Mouse (Mus musculus): ENCODE measurements around the gene Cd302. TPM values are rescaled to one million over a fixed set of nuclear protein-coding genes. Genes with fewer than 3 reads are reported as not detected.

Cd302 gene
- polyA plus RNA-seq, 1 experiment from 2014 or later: 34.1 TPM

GRCm38 (mm10) chr2:60210821-60211220, 73.5 kb downstream of the Cd302 start:
- no peaks in the 10 kb centered on the region for H3K27me3 ChIP-seq
- ATAC-seq (ENCODE audit: insufficient number of reproducible peaks, insufficient read depth, low FRiP score, low TSS enrichment, low read depth): no peak
- H3K36me3 ChIP-seq: peaks cover 30% of the 10 kb centered on the region
- H3K4me3 ChIP-seq (replicated peaks): peak overlapping the region; percentile 93
- H3K27ac ChIP-seq: 0 out of 2 replicates have a peak overlapping the region, but pooled peaks have one; percentile 19
- H3K4me2 ChIP-seq: peak overlapping the region; percentile 77
- H3K9ac ChIP-seq (replicated peaks): peak overlapping the region; percentile 96
- H3K9me3 ChIP-seq: no peaks in the 10 kb centered on the region
- H3K4me1 ChIP-seq (replicated peaks): peaks cover 25% of the 10 kb centered on the region
- WGBS: 24% methylated on average over 5 of the region's 5 CpGs

- H3K4me2 ChIP-seq: peak within 1 kb of the TSS; percentile 77
- peak within 1 kb of the TSS; percentile 96 for H3K9ac ChIP-seq (replicated peaks)
- no peaks in the 10 kb centered on the region for H3K9me3 ChIP-seq
- no peaks in the 10 kb centered on the region for H3K27me3 ChIP-seq
- peak; percentile 85 for ATAC-seq (ENCODE audit: insufficient number of reproducible peaks, insufficient read depth, low FRiP score, low TSS enrichment, low read depth)
- peak within 1 kb of the TSS; percentile 93 for H3K4me3 ChIP-seq (replicated peaks)
- H3K4me1 ChIP-seq (replicated peaks): peaks cover 25% of the 10 kb centered on the region
- H3K27ac ChIP-seq: peak within 1 kb of the TSS; percentile 93
- WGBS: under 1% methylated on average over 71 of the region's 109 CpGs
- H3K36me3 ChIP-seq: peaks cover 32% of the 10 kb centered on the region; the same call in 1 of the 2 replicates
Measured at GRCm38 (mm10) chr2:60209703-60210651, 74.3 kb downstream of the Cd302 start, which contains the start of the genes Baz2b and March7. Gene Baz2b, minus strand, starts transcription at chr2:60209839. Gene March7, plus strand, starts transcription at chr2:60209887.

- peak overlapping the region; percentile 93 for H3K4me3 ChIP-seq (replicated peaks)
- H3K27ac ChIP-seq: peak overlapping the region; percentile 93
- H3K9ac ChIP-seq (replicated peaks): peak overlapping the region; percentile 96
- H3K36me3 ChIP-seq: peaks cover 33% of the 10 kb centered on the region; the same call in 1 of the 2 replicates
- peak overlapping the region; percentile 77 for H3K4me2 ChIP-seq
- 0% methylated on average over 30 of the region's 35 CpGs for WGBS
- ATAC-seq (ENCODE audit: insufficient number of reproducible peaks, insufficient read depth, low FRiP score, low TSS enrichment, low read depth): peak; percentile 50; the same call in 1 of the 2 replicates
- no peaks in the 10 kb centered on the region for H3K9me3 ChIP-seq
- peaks cover 25% of the 10 kb centered on the region for H3K4me1 ChIP-seq (replicated peaks)
- H3K27me3 ChIP-seq: no peaks in the 10 kb centered on the region
Measured at GRCm38 (mm10) chr2:60209122-60209611, 75.1 kb downstream of the Cd302 start.

- WGBS: 73% methylated on average over 6 of the region's 6 CpGs
- Histone ChIP-seq H3K4me1 (replicated peaks) (peaks cover 12% of the 10 kb centered on the region), H3K4me2 (no peak overlapping the region), H3K27me3 (no peaks in the 10 kb centered on the region), H3K9me3 (no peaks in the 10 kb centered on the region), H3K4me3 (replicated peaks) (no peak overlapping the region), H3K27ac (no peak overlapping the region), H3K9ac (replicated peaks) (no peak overlapping the region), H3K36me3 (peaks cover 18% of the 10 kb centered on the region; the same call in 1 of the 2 replicates)
- no peak for ATAC-seq (ENCODE audit: insufficient number of reproducible peaks, insufficient read depth, low FRiP score, low TSS enrichment, low read depth)
Measured at GRCm38 (mm10) chr2:60205795-60206194, 78.5 kb downstream of the Cd302 start.

GRCm38 (mm10) chr2:60204162-60204561, 80.1 kb downstream of the Cd302 start:
- WGBS: 83% methylated on average over 6 of the region's 6 CpGs
- Histone ChIP-seq H3K9ac (replicated peaks) (no peak overlapping the region), H3K9me3 (no peaks in the 10 kb centered on the region), H3K27me3 (no peaks in the 10 kb centered on the region), H3K4me1 (replicated peaks) (peaks cover 11% of the 10 kb centered on the region), H3K4me2 (no peak overlapping the region), H3K4me3 (replicated peaks) (no peak overlapping the region), H3K27ac (no peak overlapping the region), H3K36me3 (peaks cover 18% of the 10 kb centered on the region; the same call in 1 of the 2 replicates)
- ATAC-seq (ENCODE audit: insufficient number of reproducible peaks, insufficient read depth, low FRiP score, low TSS enrichment, low read depth): no peak

- Histone ChIP-seq H3K27me3 (no peaks in the 10 kb centered on the region), H3K9me3 (no peaks in the 10 kb centered on the region), H3K9ac (replicated peaks) (no peak overlapping the region), H3K4me1 (replicated peaks) (peaks cover 11% of the 10 kb centered on the region), H3K4me3 (replicated peaks) (no peak overlapping the region), H3K27ac (no peak overlapping the region), H3K36me3 (peaks cover 18% of the 10 kb centered on the region; the same call in 1 of the 2 replicates), H3K4me2 (no peak overlapping the region)
- 72% methylated on average over 4 of the region's 4 CpGs for WGBS
- ATAC-seq (ENCODE audit: insufficient number of reproducible peaks, insufficient read depth, low FRiP score, low TSS enrichment, low read depth): no peak
Measured at GRCm38 (mm10) chr2:60203733-60204132, 80.6 kb downstream of the Cd302 start.

- no peak for ATAC-seq (ENCODE audit: insufficient number of reproducible peaks, insufficient read depth, low FRiP score, low TSS enrichment, low read depth)
- H3K4me1 ChIP-seq (replicated peaks): peaks cover 7% of the 10 kb centered on the region
- H3K4me2 ChIP-seq: no peak overlapping the region
- 91% methylated on average over 8 of the region's 8 CpGs for WGBS
- H3K27ac ChIP-seq: no peak overlapping the region
- H3K27me3 ChIP-seq: no peaks in the 10 kb centered on the region
- no peak overlapping the region for H3K4me3 ChIP-seq (replicated peaks)
- peaks cover 18% of the 10 kb centered on the region; the same call in 1 of the 2 replicates for H3K36me3 ChIP-seq
- H3K9me3 ChIP-seq: no peaks in the 10 kb centered on the region
- H3K9ac ChIP-seq (replicated peaks): no peak overlapping the region
Measured at GRCm38 (mm10) chr2:60202900-60203530, 81.3 kb downstream of the Cd302 start.

Other genes starting within 250 kb of the Cd302 start
- 67.0 and 70.8 TPM in 2 replicates for gene Baz2b, start 74.6 kb downstream of the Cd302 start, polyA plus RNA-seq (2016; fragmentation: Nextera tagmentation; extraction: Ambion mirVana)
- 93.3 and 104 TPM in 2 replicates for gene March7, start 74.6 kb downstream of the Cd302 start, polyA plus RNA-seq (2016; fragmentation: Nextera tagmentation; extraction: Ambion mirVana)
- 4.9 and 5.1 TPM in 2 replicates for gene Ly75, start 98.8 kb upstream of the Cd302 start, polyA plus RNA-seq (2016; fragmentation: Nextera tagmentation; extraction: Ambion mirVana)